Mouse (Mus musculus) frontal cortex, adult 2 months (tissue): Measurements from ENCODE around the gene Sh3bp2. TPM values are rescaled to one million over a fixed set of nuclear protein-coding genes. Genes with fewer than 3 reads are reported as not detected.

ENCODE experiments used
- DNase-seq, 2 experiments: peaks; one replicate each; pipeline ENCODE4 v3.0.0; 2022; ENCODE audit warnings: low spot score in 1 of 2; ENCODE audit errors: extremely low spot score in 1 of 2
- polyA plus RNA-seq: library from polyadenylated mRNA; depleted of rRNA; stranded (reverse); fragments of >200 nt; gene quantifications from 2 replicates; pipeline ENCODE4 v1.2.3, GENCODE M21; 2012; rRNA removed

The Sh3bp2 gene
- polyA plus RNA-seq, 1 experiment: 4.8 TPM

DNA sequence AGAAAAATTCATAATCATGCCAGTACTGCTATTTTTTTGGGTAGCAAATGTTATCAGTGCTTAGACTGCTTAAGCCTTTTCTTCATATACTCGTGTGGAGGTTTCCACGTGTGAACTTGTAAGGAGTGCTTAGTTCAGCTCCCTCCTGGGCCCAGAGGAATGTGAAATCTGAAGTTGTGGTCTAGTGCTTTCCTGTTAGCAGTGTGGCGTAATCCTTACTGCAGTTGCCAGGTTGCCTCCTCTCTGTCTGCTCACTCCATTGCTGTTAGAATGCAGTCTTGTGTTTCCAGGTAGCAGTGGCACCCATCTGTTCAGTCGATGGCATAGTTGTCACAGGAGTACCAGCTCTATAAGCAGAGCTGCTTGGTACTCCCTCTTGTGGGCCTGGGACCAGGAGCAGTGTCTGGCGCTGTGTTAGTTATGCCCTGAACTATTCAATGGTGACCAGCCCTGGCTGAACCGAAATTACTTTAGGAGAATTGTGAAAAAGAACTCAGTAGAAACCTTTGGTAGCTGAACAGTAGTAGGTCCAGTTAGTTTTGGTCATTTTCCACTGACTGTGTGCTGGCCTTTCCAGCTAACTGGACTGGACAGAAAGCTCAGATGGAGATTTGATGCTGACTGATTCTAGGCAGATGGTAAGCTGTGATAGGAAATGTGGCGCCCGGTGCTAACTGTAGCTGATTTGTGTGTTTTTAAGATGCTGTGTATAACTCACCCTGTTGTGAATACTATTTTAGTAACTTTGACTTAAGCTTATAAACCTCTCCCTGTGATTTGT, 81.7 kb downstream of the Sh3bp2 start:
- DNase-seq: no peak

DNA sequence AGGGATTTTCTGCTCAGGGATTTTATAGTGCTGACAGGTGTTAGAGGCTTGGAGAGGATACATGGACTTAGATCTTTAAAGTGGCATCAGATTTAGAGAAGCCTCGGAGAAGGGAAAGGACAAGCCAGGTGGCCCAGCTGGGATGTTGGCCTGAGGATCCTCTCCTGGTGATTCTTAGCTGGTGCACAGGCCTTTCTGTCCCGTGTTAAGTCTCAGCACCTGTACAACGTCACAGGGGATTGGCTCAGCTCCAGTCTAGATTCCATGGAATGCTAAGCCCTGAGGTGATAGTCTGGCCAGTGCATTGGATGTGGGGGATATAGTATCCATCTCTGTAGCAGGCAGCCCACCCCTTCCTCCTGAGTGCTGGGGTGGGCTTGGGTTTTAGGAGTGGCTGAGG, 82.6 kb downstream of the Sh3bp2 start:
- DNase-seq: no peak

DNA sequence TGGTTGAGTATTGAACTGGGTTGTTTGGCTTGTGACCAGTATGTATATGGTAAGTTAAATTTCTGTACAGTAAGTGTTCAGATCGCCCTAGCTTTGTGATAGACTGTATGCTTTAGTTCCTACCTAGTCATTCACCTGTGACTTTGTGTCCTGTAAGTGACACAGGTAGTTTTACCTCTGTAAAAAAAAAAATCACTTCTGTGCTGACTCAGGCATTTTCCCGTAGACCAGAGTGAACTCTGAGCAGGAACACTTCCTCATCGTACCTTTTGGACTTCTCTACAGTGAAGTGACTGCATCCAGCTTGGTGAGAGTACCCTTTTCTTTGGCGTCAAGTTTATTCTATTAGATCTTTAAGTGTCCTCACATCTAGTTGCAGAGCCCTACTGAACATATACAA, 84.3 kb downstream of the Sh3bp2 start:
- DNase-seq: no peak

Other genes starting within 250 kb of the Sh3bp2 start
- gene Zfyve28, start 237.4 kb upstream of the Sh3bp2 start, polyA plus RNA-seq: 37.6 and 37.8 TPM in 2 replicates
- 0.30 and 0.42 TPM in 2 replicates for gene Cfap99, start 237.2 kb upstream of the Sh3bp2 start, polyA plus RNA-seq
- gene Rnf4, start 189.5 kb upstream of the Sh3bp2 start, polyA plus RNA-seq: 84.9 TPM in 2 replicates
- 37.0 and 39.7 TPM in 2 replicates for gene Fam193a, start 155.9 kb upstream of the Sh3bp2 start, polyA plus RNA-seq
- gene Tnip2, start 11.8 kb upstream of the Sh3bp2 start, polyA plus RNA-seq: 28.9 and 38.8 TPM in 2 replicates
- gene Add1, start 47.8 kb downstream of the Sh3bp2 start, polyA plus RNA-seq: 331 and 332 TPM in 2 replicates
- gene Mfsd10, start 111.4 kb downstream of the Sh3bp2 start, polyA plus RNA-seq: 108 and 113 TPM in 2 replicates
- gene Nop14, start 134.3 kb downstream of the Sh3bp2 start, polyA plus RNA-seq: 19.7 and 20.1 TPM in 2 replicates
- 3.9 and 4.3 TPM in 2 replicates for gene Grk4, start 134.5 kb downstream of the Sh3bp2 start, polyA plus RNA-seq
- 35.7 and 44.8 TPM in 2 replicates for gene Htt, start 235.9 kb downstream of the Sh3bp2 start, polyA plus RNA-seq